Mouse (Mus musculus) stomach, adult 2 months (tissue): Measurements from ENCODE around the gene Klrb1f. TPM values are rescaled to one million over a fixed set of nuclear protein-coding genes. Genes with fewer than 3 reads are reported as not detected.

Experiments
- polyA plus RNA-seq: library from polyadenylated mRNA; depleted of rRNA; stranded (reverse); fragments of >200 nt; gene quantifications from 2 replicates; pipeline ENCODE4 v1.2.3, GENCODE M21; 2012; rRNA removed

The Klrb1f gene
- not detected in 2 replicates for polyA plus RNA-seq

GRCm38 (mm10) chr6:129045601-129046000 is at the start of gene Klrb1f:
TSS of gene Klrb1f (plus strand) at chr6:129045901.

GRCm38 (mm10) chr6:129100794-129101193 is 55.1 kb downstream of the Klrb1f start, which contains the start of gene Clec2e:
TSS of gene Clec2e (minus strand) at chr6:129100913.

Other genes with a start within 250 kb of the Klrb1f start
- gene Gm44511, start 219.6 kb upstream of the Klrb1f start, polyA plus RNA-seq: not detected in 2 replicates
- 0.05 TPM in 1 of 2 replicates, not detected in the other for gene Klrb1b, start 219.6 kb upstream of the Klrb1f start, polyA plus RNA-seq
- not detected in 2 replicates for gene Clec2i, start 158.3 kb upstream of the Klrb1f start, polyA plus RNA-seq
- 0.03 and 0.09 TPM in 2 replicates for gene BC035044, start 154.8 kb upstream of the Klrb1f start, polyA plus RNA-seq
- gene Clec2g, start 111.5 kb upstream of the Klrb1f start, polyA plus RNA-seq: 0.36 and 0.46 TPM in 2 replicates
- gene Clec2e, start 55.0 kb downstream of the Klrb1f start, polyA plus RNA-seq: 0.04 TPM in 1 of 2 replicates, not detected in the other
- 6.4 and 6.8 TPM in 2 replicates for gene Clec2d, start 134.7 kb downstream of the Klrb1f start, polyA plus RNA-seq
- gene Cd69, start 229.5 kb downstream of the Klrb1f start, polyA plus RNA-seq: not detected in 2 replicates